Mouse (Mus musculus) layer of hippocampus, adult 18-20 months (tissue): ENCODE results near the gene Auts2. TPM values are rescaled to one million over a fixed set of nuclear protein-coding genes. Genes with fewer than 3 reads are reported as not detected.

ENCODE experiments used
- DNase-seq, 2 experiments: peaks; one replicate each; pipeline ENCODE4 v3.0.0; 2022; ENCODE audit warnings: low spot score in 2 of 2
- total RNA-seq, 2 experiments: library from RNA; stranded (reverse); gene quantifications; 2 replicates each; pipeline ENCODE4 v1.2.3; 2021

The Auts2 gene
- total RNA-seq, 2 experiments from 2014 or later: 142 to 145 TPM

- DNase-seq: no peak
Measured at GRCm38 (mm10) chr5:132502036-132502435, 41.1 kb downstream of the Auts2 start.

- DNase-seq: no peak
Measured at GRCm38 (mm10) chr5:132500817-132501231, 42.3 kb downstream of the Auts2 start.

GRCm38 (mm10) chr5:132498896-132499295 lies 44.2 kb downstream of the Auts2 start:
- no peak for DNase-seq

GRCm38 (mm10) chr5:132498045-132498444 lies 45.1 kb downstream of the Auts2 start:
- DNase-seq: no peak

- no peak for DNase-seq
Measured at GRCm38 (mm10) chr5:132492793-132493192, 50.4 kb downstream of the Auts2 start.

- no peak for DNase-seq
Measured at GRCm38 (mm10) chr5:132492040-132492439, 51.1 kb downstream of the Auts2 start.

GRCm38 (mm10) chr5:132491508-132491907 lies 51.6 kb downstream of the Auts2 start:
- DNase-seq: no peak

- DNase-seq: no peak
Measured at GRCm38 (mm10) chr5:132490326-132490725, 52.8 kb downstream of the Auts2 start.

GRCm38 (mm10) chr5:132489736-132490313 lies 53.3 kb downstream of the Auts2 start:
- peak in 1 of 2 experiments; percentile 44 for DNase-seq

- no peak for DNase-seq
Measured at GRCm38 (mm10) chr5:132486831-132487230, 56.3 kb downstream of the Auts2 start.

- no peak for DNase-seq
Measured at GRCm38 (mm10) chr5:132485994-132486393, 57.1 kb downstream of the Auts2 start.

GRCm38 (mm10) chr5:132485448-132485847 lies 57.7 kb downstream of the Auts2 start:
- DNase-seq: no peak

- DNase-seq: no peak
Measured at GRCm38 (mm10) chr5:132481476-132481875, 61.7 kb downstream of the Auts2 start.

GRCm38 (mm10) chr5:132480461-132480860 lies 62.7 kb downstream of the Auts2 start:
- peak in 1 of 2 experiments; percentile 26 for DNase-seq

- no peak for DNase-seq
Measured at GRCm38 (mm10) chr5:132479227-132479857, 63.8 kb downstream of the Auts2 start.

GRCm38 (mm10) chr5:132477533-132477932 lies 65.6 kb downstream of the Auts2 start:
- no peak for DNase-seq

GRCm38 (mm10) chr5:132472905-132473321 lies 70.2 kb downstream of the Auts2 start:
- DNase-seq: no peak

GRCm38 (mm10) chr5:132472184-132472829 lies 70.8 kb downstream of the Auts2 start:
- DNase-seq: no peak

- no peak for DNase-seq
Measured at GRCm38 (mm10) chr5:132467364-132467743, 75.8 kb downstream of the Auts2 start.

GRCm38 (mm10) chr5:132466427-132467363 lies 76.4 kb downstream of the Auts2 start:
- no peak for DNase-seq

- no peak for DNase-seq
Measured at GRCm38 (mm10) chr5:132462560-132462959, 80.6 kb downstream of the Auts2 start.
